Mouse (Mus musculus): Measurements from ENCODE around the gene Zfp235. TPM values are rescaled to one million over a fixed set of nuclear protein-coding genes. Genes with fewer than 3 reads are reported as not detected.

The Zfp235 gene
- polyA plus RNA-seq, 1 experiment from 2014 or later, result 15.7 TPM

DNA sequence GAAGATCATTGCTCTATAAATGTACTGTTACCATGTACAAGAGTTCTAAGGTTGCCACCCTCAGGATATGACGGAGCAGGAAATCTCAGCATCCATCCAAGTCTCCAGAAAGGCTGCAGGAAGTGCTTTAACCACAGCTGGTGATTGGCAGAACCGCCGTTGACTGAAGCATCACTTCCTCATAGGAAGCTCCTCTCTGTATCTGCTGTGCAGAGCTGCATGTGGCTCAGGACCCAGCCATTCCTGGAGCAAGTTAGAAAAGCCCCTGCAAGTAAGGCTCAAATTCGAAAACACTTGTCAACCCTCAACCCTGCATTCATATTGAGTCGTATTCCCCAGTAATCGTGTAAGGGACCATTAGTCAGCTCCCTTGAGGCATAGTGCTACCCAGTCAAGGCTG, 8.6 kb downstream of the Zfp235 start:
- 92% methylated on average over 6 of the region's 6 CpGs for WGBS
- DNase-seq (ENCODE audit: low spot score), result no peak
- Histone ChIP-seq H3K4me3 (no peak overlapping the region), H3K9me3 (peaks cover 27% of the 10 kb centered on the region; the same call in 1 of the 2 replicates), H3K4me1 (no peaks in the 10 kb centered on the region), H3K27me3 (replicated peaks; ENCODE audit: low read depth, poor library complexity, severe bottlenecking) (no peaks in the 10 kb centered on the region), H3K27ac (replicated peaks) (no peak overlapping the region), H3K36me3 (replicated peaks) (peaks cover 52% of the 10 kb centered on the region)

DNA sequence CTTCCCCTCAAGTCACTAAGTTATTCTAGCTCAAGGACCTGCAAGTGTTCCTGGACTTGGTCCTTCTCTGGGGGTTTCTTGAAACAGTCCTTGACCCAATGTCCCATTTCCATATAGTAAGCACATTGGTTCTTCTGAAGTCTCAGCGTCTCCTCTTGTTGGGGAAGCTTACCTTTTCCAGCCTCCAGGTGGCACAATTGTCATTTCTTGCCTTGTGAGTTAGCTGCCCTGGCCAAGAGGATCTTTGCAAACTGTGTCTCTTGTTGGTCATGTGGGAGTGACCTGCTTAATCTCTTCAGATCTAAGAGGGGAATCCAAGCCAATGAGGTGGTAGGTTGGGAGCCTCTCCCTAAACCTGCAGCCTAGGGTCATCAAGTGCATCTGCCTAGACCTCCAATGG, 19.3 kb downstream of the Zfp235 start:
- H3K36me3 ChIP-seq (replicated peaks), result no peaks in the 10 kb centered on the region
- no peak overlapping the region for H3K27ac ChIP-seq (replicated peaks)
- no peaks in the 10 kb centered on the region for H3K27me3 ChIP-seq (replicated peaks; ENCODE audit: low read depth, poor library complexity, severe bottlenecking)
- 16% methylated on average over 1 of the region's 1 CpGs for WGBS
- DNase-seq (ENCODE audit: low spot score), result no peak
- H3K4me3 ChIP-seq, result no peak overlapping the region
- peaks cover 3% of the 10 kb centered on the region; the same call in 1 of the 2 replicates for H3K9me3 ChIP-seq
- no peaks in the 10 kb centered on the region for H3K4me1 ChIP-seq

DNA sequence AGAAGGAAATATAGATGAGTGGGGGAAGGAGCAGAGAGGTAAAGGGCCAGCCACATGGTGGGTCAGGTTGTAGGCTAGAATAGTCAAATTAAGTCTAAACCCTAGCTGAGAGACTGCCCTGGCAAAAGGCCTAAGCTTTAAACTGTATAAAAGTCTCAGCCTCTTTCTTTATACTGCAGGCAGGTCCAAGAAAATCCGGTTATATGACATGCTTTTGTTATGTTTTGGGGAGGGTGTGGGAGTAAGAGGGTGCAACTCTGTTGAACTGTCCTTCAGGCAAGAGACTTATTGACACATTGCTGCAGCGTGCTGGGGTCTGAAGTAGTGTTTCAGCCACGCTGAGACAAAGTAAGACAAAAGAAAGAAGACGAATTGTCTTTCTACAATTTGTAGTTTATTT, 38.2 kb downstream of the Zfp235 start:
- no peaks in the 10 kb centered on the region for H3K9me3 ChIP-seq
- DNase-seq (ENCODE audit: low spot score), result no peak
- H3K27me3 ChIP-seq (replicated peaks; ENCODE audit: low read depth, poor library complexity, severe bottlenecking), result no peaks in the 10 kb centered on the region
- H3K36me3 ChIP-seq (replicated peaks), result no peaks in the 10 kb centered on the region
- H3K4me1 ChIP-seq, result peaks cover 4% of the 10 kb centered on the region; the same call in 1 of the 2 replicates
- H3K4me3 ChIP-seq, result no peak overlapping the region
- 66% methylated on average over 4 of the region's 4 CpGs for WGBS
- no peak overlapping the region for H3K27ac ChIP-seq (replicated peaks)

DNA sequence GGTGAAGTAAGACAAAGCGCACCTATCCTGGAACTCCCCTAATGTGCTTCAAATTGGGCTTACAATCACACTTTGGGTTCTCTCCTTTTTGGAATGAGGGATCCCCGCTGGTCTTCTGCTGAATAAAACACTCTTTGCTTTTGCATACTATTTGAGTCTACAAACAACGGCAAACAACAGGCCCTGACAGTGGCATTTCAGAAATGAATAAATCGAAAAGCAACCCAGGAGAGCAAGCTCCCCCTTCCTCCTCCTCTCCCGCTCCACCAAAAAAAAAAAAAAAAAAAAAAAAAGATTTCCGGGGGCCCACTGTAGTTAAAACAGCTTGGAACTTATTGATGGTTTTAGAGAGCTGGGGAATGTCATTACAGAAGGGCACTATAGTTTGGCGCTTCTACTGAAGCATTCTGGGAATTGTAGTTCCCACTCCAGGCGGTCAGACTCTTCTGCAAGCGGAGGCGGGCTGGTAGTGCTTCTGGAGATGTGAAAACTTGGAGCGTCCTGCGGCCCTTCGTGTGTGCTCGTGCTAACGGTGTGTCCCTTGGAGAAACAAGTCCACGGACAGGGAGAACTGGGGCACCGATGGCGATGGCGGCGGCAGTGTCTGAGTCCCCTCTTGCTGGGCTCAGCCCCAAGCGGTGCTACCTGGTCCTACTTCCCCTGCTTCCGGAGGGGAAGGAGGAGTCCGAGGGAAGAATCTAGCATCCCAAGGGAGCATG, 40.8 kb downstream of the Zfp235 start, which contains the start of gene Zfp114:
TSS of gene Zfp114 (plus strand) at position 443 of the 719 bp plus-strand sequence.
- H3K4me3 ChIP-seq, result peak within 1 kb of the TSS; percentile 65
- H3K4me1 ChIP-seq, result peaks cover 4% of the 10 kb centered on the region; the same call in 1 of the 2 replicates
- WGBS, result 15% methylated on average over 23 of the region's 23 CpGs
- H3K27me3 ChIP-seq (replicated peaks; ENCODE audit: low read depth, poor library complexity, severe bottlenecking), result no peaks in the 10 kb centered on the region
- DNase-seq (ENCODE audit: low spot score), result peak; percentile 85
- H3K9me3 ChIP-seq, result no peaks in the 10 kb centered on the region
- no peaks in the 10 kb centered on the region for H3K36me3 ChIP-seq (replicated peaks)
- H3K27ac ChIP-seq (replicated peaks), result peak within 1 kb of the TSS; percentile 89

DNA sequence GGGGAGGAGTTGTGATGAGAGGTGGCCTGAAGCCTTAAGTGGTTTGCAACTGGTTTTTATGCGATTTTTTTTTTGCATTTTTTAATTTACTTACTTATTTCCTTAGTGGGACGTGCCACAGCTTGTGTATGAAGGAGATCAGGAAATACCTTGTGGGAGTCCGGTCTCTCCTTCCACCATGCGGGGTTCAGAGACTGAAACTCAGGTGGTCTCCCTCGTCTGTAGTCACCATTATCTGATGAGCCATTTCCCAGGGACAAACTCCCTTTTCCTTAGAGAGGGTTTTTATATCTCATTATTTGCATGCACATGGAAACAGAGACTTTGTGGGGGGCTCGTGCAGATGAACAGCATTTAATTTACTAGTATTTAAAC, 41.4 kb downstream of the Zfp235 start:
- WGBS, result 58% methylated on average over 6 of the region's 6 CpGs
- H3K27ac ChIP-seq (replicated peaks), result peak overlapping the region; percentile 89
- no peak for DNase-seq (ENCODE audit: low spot score)

DNA sequence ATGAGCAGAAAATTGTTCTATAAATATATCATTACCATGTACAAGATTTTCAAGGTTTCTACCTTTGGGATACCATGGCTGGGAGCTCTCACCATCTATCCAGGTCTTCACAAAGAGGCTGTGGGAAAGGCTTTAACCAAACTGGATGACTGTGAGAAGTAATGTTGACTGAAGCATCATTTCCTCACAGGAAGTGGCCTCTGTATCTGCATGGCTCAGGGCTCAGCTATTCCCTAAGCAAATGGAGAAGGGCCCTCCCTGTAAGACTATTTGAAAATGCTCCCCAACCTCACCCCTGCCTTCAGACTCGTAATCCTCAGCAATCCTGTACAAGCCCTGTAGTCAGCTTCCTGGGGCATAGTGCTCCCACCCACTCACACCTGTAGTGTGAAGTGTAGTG, 53.6 kb downstream of the Zfp235 start:
- H3K27ac ChIP-seq (replicated peaks), result no peak overlapping the region
- WGBS, result 69% methylated on average over 1 of the region's 1 CpGs
- no peak overlapping the region for H3K4me3 ChIP-seq
- no peaks in the 10 kb centered on the region for H3K36me3 ChIP-seq (replicated peaks)
- DNase-seq (ENCODE audit: low spot score), result no peak
- H3K4me1 ChIP-seq, result no peaks in the 10 kb centered on the region
- no peaks in the 10 kb centered on the region for H3K27me3 ChIP-seq (replicated peaks; ENCODE audit: low read depth, poor library complexity, severe bottlenecking)
- 0 out of 2 replicates have a peak, but pooled peaks cover 3% of the 10 kb centered on the region for H3K9me3 ChIP-seq

More for the DNA sequence above, 41.4 kb downstream of the Zfp235 start:
- peak overlapping the region; percentile 65 for H3K4me3 ChIP-seq
- no peaks in the 10 kb centered on the region for H3K9me3 ChIP-seq
- no peaks in the 10 kb centered on the region for H3K36me3 ChIP-seq (replicated peaks)
- H3K27me3 ChIP-seq (replicated peaks; ENCODE audit: low read depth, poor library complexity, severe bottlenecking), result no peaks in the 10 kb centered on the region
- peaks cover 4% of the 10 kb centered on the region; the same call in 1 of the 2 replicates for H3K4me1 ChIP-seq

DNA sequence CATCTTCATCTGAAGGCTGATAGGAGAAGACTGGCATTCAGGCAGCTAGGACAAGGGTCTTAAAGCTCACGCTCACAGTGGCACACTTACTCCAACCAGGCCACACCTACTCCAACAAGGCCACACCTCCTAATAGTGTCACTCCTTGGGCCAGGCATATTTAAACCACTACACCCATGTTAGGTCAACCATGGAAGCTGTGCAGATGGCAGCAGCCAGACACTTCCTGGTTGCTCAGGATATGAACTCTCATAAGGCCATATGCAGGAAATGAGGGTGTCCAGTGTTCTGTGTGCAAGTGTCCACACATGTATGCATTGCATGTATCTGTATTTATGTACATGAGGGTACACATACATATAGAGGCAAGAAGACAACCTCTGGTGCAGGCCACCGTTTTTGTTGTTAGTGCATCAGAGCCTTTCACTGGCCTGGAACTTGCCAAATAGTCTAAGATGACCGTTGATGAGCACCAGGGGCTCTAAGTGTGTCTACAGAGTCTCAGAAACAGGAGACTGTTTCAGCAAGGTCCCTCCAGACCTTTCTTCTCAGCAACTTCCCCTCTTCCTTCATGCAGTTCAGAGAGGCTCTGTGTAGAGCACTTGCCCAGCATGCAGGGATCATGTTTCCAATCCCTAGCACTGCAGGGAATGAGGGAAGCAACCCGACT, 55.1 kb downstream of the Zfp235 start:
- peaks cover 10% of the 10 kb centered on the region; the same call in 1 of the 2 replicates for H3K9me3 ChIP-seq
- no peak overlapping the region for H3K27ac ChIP-seq (replicated peaks)
- no peak overlapping the region for H3K4me3 ChIP-seq
- H3K36me3 ChIP-seq (replicated peaks), result peaks cover 13% of the 10 kb centered on the region
- H3K27me3 ChIP-seq (replicated peaks; ENCODE audit: low read depth, poor library complexity, severe bottlenecking), result no peaks in the 10 kb centered on the region
- 69% methylated on average over 4 of the region's 4 CpGs for WGBS
- DNase-seq (ENCODE audit: low spot score), result no peak
- no peaks in the 10 kb centered on the region for H3K4me1 ChIP-seq

DNA sequence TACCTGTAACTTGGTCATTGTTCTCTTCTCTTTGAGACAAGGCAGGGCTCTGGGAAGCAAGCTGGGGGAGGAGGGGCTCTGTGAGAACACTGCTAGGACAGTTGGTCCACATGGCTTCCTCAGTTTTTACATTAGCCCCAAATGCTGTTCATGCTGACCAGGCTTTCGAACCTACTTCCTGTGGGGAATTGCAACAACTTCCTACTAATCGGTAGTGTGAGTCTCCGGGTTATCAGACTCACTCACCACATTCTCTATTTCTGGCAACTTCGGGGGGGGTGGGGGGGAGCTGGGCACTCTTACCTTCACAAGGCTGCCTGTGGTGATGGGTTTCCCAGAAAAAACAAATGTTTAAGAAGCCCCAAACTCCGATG, 55.6 kb downstream of the Zfp235 start:
- WGBS, result 79% methylated on average over 5 of the region's 5 CpGs
- H3K27me3 ChIP-seq (replicated peaks; ENCODE audit: low read depth, poor library complexity, severe bottlenecking), result no peaks in the 10 kb centered on the region
- H3K4me1 ChIP-seq, result no peaks in the 10 kb centered on the region

DNA sequence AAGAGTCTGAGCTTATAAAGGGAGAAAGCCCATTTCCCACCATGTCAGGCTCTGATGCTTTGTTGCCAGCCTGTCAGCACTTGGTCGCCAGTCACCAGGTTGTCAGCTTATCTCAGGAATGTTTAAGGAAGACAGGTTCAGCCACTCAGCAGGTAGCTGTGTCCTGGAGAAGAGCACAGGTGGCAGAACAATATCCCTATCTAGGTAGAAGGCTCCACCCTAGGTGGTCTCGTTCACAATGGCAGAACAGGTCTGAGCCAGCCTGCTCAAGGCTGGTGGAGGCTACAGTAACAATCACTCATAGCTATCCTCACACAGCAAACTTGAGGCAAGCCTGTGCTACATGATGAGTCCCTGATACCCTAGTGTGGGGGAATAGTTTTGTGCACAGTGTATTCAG, 57.4 kb downstream of the Zfp235 start:
- Histone ChIP-seq H3K9me3 (peaks cover 13% of the 10 kb centered on the region; the same call in 1 of the 2 replicates), H3K36me3 (replicated peaks) (peaks cover 30% of the 10 kb centered on the region), H3K27me3 (replicated peaks; ENCODE audit: low read depth, poor library complexity, severe bottlenecking) (no peaks in the 10 kb centered on the region), H3K27ac (replicated peaks) (no peak overlapping the region), H3K4me3 (no peak overlapping the region), H3K4me1 (no peaks in the 10 kb centered on the region)
- no peak for DNase-seq (ENCODE audit: low spot score)
- WGBS, result 82% methylated on average over 2 of the region's 2 CpGs

More for the DNA sequence above, 55.6 kb downstream of the Zfp235 start:
- Histone ChIP-seq H3K4me3 (no peak overlapping the region), H3K36me3 (replicated peaks) (peaks cover 18% of the 10 kb centered on the region), H3K9me3 (peaks cover 13% of the 10 kb centered on the region; the same call in 1 of the 2 replicates), H3K27ac (replicated peaks) (no peak overlapping the region)
- DNase-seq (ENCODE audit: low spot score), result no peak

Other genes with a start within 250 kb of the Zfp235 start
- not detected in 2 replicates for gene Vmn1r178, start 242.2 kb upstream of the Zfp235 start, polyA plus RNA-seq (2016; fragmentation: Nextera tagmentation; extraction: Ambion mirVana)
- not detected in 2 replicates for gene Vmn1r179, start 207.2 kb upstream of the Zfp235 start, polyA plus RNA-seq (2016; fragmentation: Nextera tagmentation; extraction: Ambion mirVana)
- gene Vmn1r180, start 183.5 kb upstream of the Zfp235 start, polyA plus RNA-seq (2016; fragmentation: Nextera tagmentation; extraction: Ambion mirVana), result not detected in 2 replicates
- not detected in 2 replicates for gene Vmn1r181, start 159.6 kb upstream of the Zfp235 start, polyA plus RNA-seq (2016; fragmentation: Nextera tagmentation; extraction: Ambion mirVana)
- not detected in 2 replicates for gene V1rd19, start 132.5 kb upstream of the Zfp235 start, polyA plus RNA-seq (2016; fragmentation: Nextera tagmentation; extraction: Ambion mirVana)
- not detected in 2 replicates for gene Vmn1r183, start 80.9 kb upstream of the Zfp235 start, polyA plus RNA-seq (2016; fragmentation: Nextera tagmentation; extraction: Ambion mirVana)
- 28.9 and 30.0 TPM in 2 replicates for gene Zfp180, start 52.2 kb upstream of the Zfp235 start, polyA plus RNA-seq (2016; fragmentation: Nextera tagmentation; extraction: Ambion mirVana)
- gene Zfp112, start 21.9 kb upstream of the Zfp235 start, polyA plus RNA-seq (2016; fragmentation: Nextera tagmentation; extraction: Ambion mirVana), result 3.2 and 4.7 TPM in 2 replicates
- 4.8 and 5.2 TPM in 2 replicates for gene Zfp114, start 40.9 kb downstream of the Zfp235 start, polyA plus RNA-seq (2016; fragmentation: Nextera tagmentation; extraction: Ambion mirVana)
- gene Zfp111, start 77.3 kb downstream of the Zfp235 start, polyA plus RNA-seq (2016; fragmentation: Nextera tagmentation; extraction: Ambion mirVana), result 10.7 and 11.1 TPM in 2 replicates
- 5.7 and 6.7 TPM in 2 replicates for gene Zfp109, start 103.4 kb downstream of the Zfp235 start, polyA plus RNA-seq (2016; fragmentation: Nextera tagmentation; extraction: Ambion mirVana)
- gene Zfp108, start 120.6 kb downstream of the Zfp235 start, polyA plus RNA-seq (2016; fragmentation: Nextera tagmentation; extraction: Ambion mirVana), result 2.4 and 3.1 TPM in 2 replicates
- gene Zfp93, start 136.3 kb downstream of the Zfp235 start, polyA plus RNA-seq (2016; fragmentation: Nextera tagmentation; extraction: Ambion mirVana), result 8.2 and 8.6 TPM in 2 replicates
- 46.4 and 47.7 TPM in 2 replicates for gene Zfp61, start 167.1 kb downstream of the Zfp235 start, polyA plus RNA-seq (2016; fragmentation: Nextera tagmentation; extraction: Ambion mirVana)
- gene Zfp94, start 182.5 kb downstream of the Zfp235 start, polyA plus RNA-seq (2016; fragmentation: Nextera tagmentation; extraction: Ambion mirVana), result 13.8 and 13.9 TPM in 2 replicates
- gene Tescl, start 199.8 kb downstream of the Zfp235 start, polyA plus RNA-seq (2016; fragmentation: Nextera tagmentation; extraction: Ambion mirVana), result 0.17 TPM in 1 of 2 replicates, not detected in the other
- not detected in 2 replicates for gene Lypd5, start 215.0 kb downstream of the Zfp235 start, polyA plus RNA-seq (2016; fragmentation: Nextera tagmentation; extraction: Ambion mirVana)
- 3.0 and 3.5 TPM in 2 replicates for gene Kcnn4, start 236.1 kb downstream of the Zfp235 start, polyA plus RNA-seq (2016; fragmentation: Nextera tagmentation; extraction: Ambion mirVana)